Mouse (Mus musculus) erythroblast, embryonic 14.5 days (primary cell): ENCODE measurements at regions not wholly inside any gene's neighbourhood (a gene's known extent, or its start where the extent isn't known, plus 50 kb on each side); places are given as distances from the start of the nearest gene placed in this dataset.

ENCODE experiments used
- H3K27me3 ChIP-seq: 2 replicates; pipeline ENCODE4 v1.6.1; 2012; ENCODE audit warnings: inconsistent platforms; ENCODE audit not compliant: control insufficient read depth
- H3K36me3 ChIP-seq: 2 replicates; pipeline ENCODE4 v1.6.1; 2012; ENCODE audit warnings: mild to moderate bottlenecking, inconsistent platforms; ENCODE audit not compliant: control insufficient read depth
- H3K4me1 ChIP-seq: 2 replicates; pipeline ENCODE4 v1.6.1; 2012; ENCODE audit warnings: inconsistent platforms; ENCODE audit not compliant: control insufficient read depth
- H3K4me3 ChIP-seq: replicated peaks from 2 replicates; pipeline ENCODE3; 2012; ENCODE audit warnings: moderate library complexity, mild to moderate bottlenecking, inconsistent platforms
- H3K9me3 ChIP-seq: 2 replicates; pipeline ENCODE4 v1.6.1; 2012; ENCODE audit warnings: low read length, inconsistent platforms, mixed read lengths; ENCODE audit not compliant: control insufficient read depth
- GATA1 ChIP-seq: IDR thresholded peaks from 2 replicates; pipeline ENCODE4 v1.6.1; 2012; ENCODE audit warnings: low read length, inconsistent platforms, mixed read lengths
- TAL1 ChIP-seq: IDR thresholded peaks from 3 replicates; pipeline ENCODE4 v1.6.1; 2012; ENCODE audit warnings: low read length, inconsistent platforms, mixed read lengths

- no peaks in the 10 kb centered on the region; the same call in 1 of the 2 replicates for H3K4me1 ChIP-seq
- H3K27me3 ChIP-seq: peaks cover 80% of the 10 kb centered on the region
- H3K9me3 ChIP-seq: no peaks in the 10 kb centered on the region
- TF ChIP-seq TAL1 (no peak), GATA1 (no peak)
- no peak overlapping the region for H3K4me3 ChIP-seq
- H3K36me3 ChIP-seq: no peaks in the 10 kb centered on the region
Observed at GRCm38 (mm10) chr19:44681675-44682074, 74.2 kb upstream of the Pax2 start.

- H3K36me3 ChIP-seq: no peaks in the 10 kb centered on the region
- peaks cover 66% of the 10 kb centered on the region for H3K27me3 ChIP-seq
- TF ChIP-seq TAL1 (no peak), GATA1 (no peak)
Observed at GRCm38 (mm10) chr19:44683191-44683590, 72.7 kb upstream of the Pax2 start.

GRCm38 (mm10) chr19:44684061-44684514 is 71.8 kb upstream of the Pax2 start:
- H3K27me3 ChIP-seq: peaks cover 62% of the 10 kb centered on the region
- H3K4me3 ChIP-seq: no peak overlapping the region
- TF ChIP-seq TAL1 (no peak), GATA1 (no peak)
- no peaks in the 10 kb centered on the region for H3K9me3 ChIP-seq
- no peaks in the 10 kb centered on the region; the same call in 1 of the 2 replicates for H3K4me1 ChIP-seq
- H3K36me3 ChIP-seq: no peaks in the 10 kb centered on the region

More at GRCm38 (mm10) chr19:44683191-44683590, 72.7 kb upstream of the Pax2 start:
- Histone ChIP-seq H3K9me3 (no peaks in the 10 kb centered on the region), H3K4me1 (no peaks in the 10 kb centered on the region; the same call in 1 of the 2 replicates), H3K4me3 (no peak overlapping the region)

GRCm38 (mm10) chr19:44686061-44686460 is 69.8 kb upstream of the Pax2 start:
- TF ChIP-seq GATA1 (no peak), TAL1 (no peak)
- no peaks in the 10 kb centered on the region for H3K36me3 ChIP-seq
- H3K4me3 ChIP-seq: no peak overlapping the region
- no peaks in the 10 kb centered on the region for H3K9me3 ChIP-seq
- peaks cover 51% of the 10 kb centered on the region for H3K27me3 ChIP-seq
- H3K4me1 ChIP-seq: no peaks in the 10 kb centered on the region; the same call in 1 of the 2 replicates

- Histone ChIP-seq H3K9me3 (no peaks in the 10 kb centered on the region), H3K4me1 (no peaks in the 10 kb centered on the region), H3K4me3 (no peak overlapping the region), H3K27me3 (peaks cover 38% of the 10 kb centered on the region), H3K36me3 (no peaks in the 10 kb centered on the region)
- TF ChIP-seq GATA1 (no peak), TAL1 (no peak)
Observed at GRCm38 (mm10) chr19:44692396-44692795, 63.4 kb upstream of the Pax2 start.

GRCm38 (mm10) chr19:44692816-44693215 is 63.0 kb upstream of the Pax2 start:
- Histone ChIP-seq H3K27me3 (peaks cover 42% of the 10 kb centered on the region), H3K36me3 (no peaks in the 10 kb centered on the region)

GRCm38 (mm10) chr19:44695331-44695730 is 60.5 kb upstream of the Pax2 start:
- Histone ChIP-seq H3K4me3 (no peak overlapping the region), H3K27me3 (peaks cover 63% of the 10 kb centered on the region), H3K9me3 (no peaks in the 10 kb centered on the region), H3K4me1 (no peaks in the 10 kb centered on the region), H3K36me3 (no peaks in the 10 kb centered on the region)
- TF ChIP-seq TAL1 (no peak), GATA1 (no peak)

More at GRCm38 (mm10) chr19:44692816-44693215, 63.0 kb upstream of the Pax2 start:
- Histone ChIP-seq H3K9me3 (no peaks in the 10 kb centered on the region), H3K4me1 (no peaks in the 10 kb centered on the region), H3K4me3 (no peak overlapping the region)
- TF ChIP-seq TAL1: no peak
- TF ChIP-seq GATA1: no peak

- Histone ChIP-seq H3K9me3 (no peaks in the 10 kb centered on the region), H3K36me3 (no peaks in the 10 kb centered on the region), H3K4me1 (no peaks in the 10 kb centered on the region), H3K4me3 (no peak overlapping the region), H3K27me3 (peaks cover 63% of the 10 kb centered on the region)
- TF ChIP-seq GATA1 (no peak), TAL1 (no peak)
Observed at GRCm38 (mm10) chr19:44696059-44696712, 59.7 kb upstream of the Pax2 start.

GRCm38 (mm10) chr19:44696773-44697172 is 59.1 kb upstream of the Pax2 start:
- Histone ChIP-seq H3K4me1 (no peaks in the 10 kb centered on the region), H3K9me3 (no peaks in the 10 kb centered on the region), H3K36me3 (no peaks in the 10 kb centered on the region), H3K27me3 (peaks cover 63% of the 10 kb centered on the region), H3K4me3 (no peak overlapping the region)
- TF ChIP-seq GATA1 (no peak), TAL1 (no peak)
